Mouse (Mus musculus): ENCODE measurements around the gene 4921504E06Rik.

DNA sequence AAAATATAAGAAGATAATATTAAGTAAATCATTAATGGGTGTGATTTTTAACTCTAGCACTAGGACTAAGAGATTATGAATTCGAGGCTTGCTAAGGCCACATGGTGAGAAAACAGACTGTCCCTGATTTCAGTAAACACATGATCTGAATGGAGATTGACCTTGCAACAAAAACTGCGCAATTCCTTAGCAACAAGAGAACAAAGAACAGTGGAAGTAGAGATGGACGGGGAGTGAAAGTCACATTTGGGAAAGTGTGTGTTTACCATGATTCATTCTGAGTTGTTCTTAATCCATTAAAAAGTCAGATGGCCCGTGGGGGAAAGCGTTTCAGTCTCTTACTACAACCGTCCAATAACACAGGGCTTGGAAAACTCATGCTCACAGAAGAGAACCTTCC, 25.5 kb upstream of the 4921504E06Rik start:
- no peak for TF ChIP-seq POLR2A (IDR thresholded peaks at IDR 0.05; ENCODE audit: low read depth, low read length)
- TF ChIP-seq CTCF (IDR thresholded peaks at IDR 0.05; ENCODE audit: extremely low read depth, insufficient read length, insufficient replicate concordance, low read depth, low read length) = no peak
